Mouse (Mus musculus) activated CD4-positive, CD25-positive, alpha-beta regulatory T cell (primary cell): ENCODE measurements around the gene Grifin. TPM values are rescaled to one million over a fixed set of nuclear protein-coding genes. Genes with fewer than 3 reads are reported as not detected.

Experiments
- polyA plus RNA-seq, 2 experiments: library from polyadenylated mRNA; unstranded; fragments of 100-300 nt; shearing (Covaris generic); gene quantifications; one replicate each; pipeline ENCODE4 v1.2.1; 2017

The Grifin gene
- 1 to 10 TPM; 5.6 to 6.6 TPM for polyA plus RNA-seq

GRCm38 (mm10) chr5:140564896-140565295 lies at the start of gene Grifin:
Gene Grifin, minus strand, starts transcription at chr5:140565071.

GRCm38 (mm10) chr5:140607001-140607835 lies 42.3 kb upstream of the Grifin start, which contains the start of gene Lfng:
Gene Lfng, plus strand, starts transcription at chr5:140607320.

Other genes with a start within 250 kb of the Grifin start
- gene Mad1l1, start 243.5 kb downstream of the Grifin start, polyA plus RNA-seq, result 10 to 100 TPM; 15.7 to 19.4 TPM
- gene Nudt1, start 243.4 kb downstream of the Grifin start, polyA plus RNA-seq, result 10 to 100 TPM; 15.9 to 19.3 TPM
- 10 to 100 TPM; 12.1 to 13.2 TPM for gene Mrm2, start 233.2 kb downstream of the Grifin start, polyA plus RNA-seq
- under 1 TPM; 0.68 to 0.88 TPM for gene Snx8, start 175.8 kb downstream of the Grifin start, polyA plus RNA-seq
- gene Eif3b, start 145.7 kb downstream of the Grifin start, polyA plus RNA-seq, result 100 to 1,000 TPM; 168 to 185 TPM
- gene Gm4869, start 119.4 kb downstream of the Grifin start, polyA plus RNA-seq, result not detected
- 10 to 100 TPM; 31.1 to 43.3 TPM for gene Chst12, start 59.5 kb downstream of the Grifin start, polyA plus RNA-seq
- gene Lfng, start 42.2 kb upstream of the Grifin start, polyA plus RNA-seq, result 100 to 1,000 TPM; 339 to 349 TPM
- 10 to 100 TPM; 25.6 to 27.6 TPM for gene Ttyh3, start 84.0 kb upstream of the Grifin start, polyA plus RNA-seq
- gene Iqce, start 137.3 kb upstream of the Grifin start, polyA plus RNA-seq, result 10 to 100 TPM; 17.1 to 29.7 TPM
- gene Brat1, start 139.9 kb upstream of the Grifin start, polyA plus RNA-seq, result 10 to 100 TPM; 17.4 to 26.2 TPM
- gene Amz1, start 159.1 kb upstream of the Grifin start, polyA plus RNA-seq, result 1 to 10 TPM in 1 of 2 experiments, under 1 TPM in 1; 0.93 to 1.1 TPM